Mouse (Mus musculus) cerebellum, postnatal 36 days (tissue): ENCODE data around the gene Hist1h2ah.
"Not testable (repeated sequence)": the region's sequence is repeated elsewhere in the genome, so short reads cannot be mapped to it uniquely, and the experiment has no call there.

Source experiments
- DNase-seq, 2 experiments: peaks; one replicate each; pipeline ENCODE4 v3.0.0; 2021 to 2022; ENCODE audit warnings: mixed read lengths in 2 of 2

The Hist1h2ah gene

GRCm38 (mm10) chr13:22035267-22036148 is at the start of gene Hist1h2ah, which contains the start of gene Hist1h2bk:
Gene Hist1h2ah, minus strand, starts transcription at chr13:22035568.
Gene Hist1h2bk, plus strand, starts transcription at chr13:22035870.
- DNase-seq: peak; percentile 68 to 81

GRCm38 (mm10) chr13:22084140-22084539 is 48.8 kb upstream of the Hist1h2ah start, which contains the start of gene Vmn1r188:
Gene Vmn1r188, plus strand, starts transcription at chr13:22084440.
- DNase-seq: not testable (repeated sequence)

- no peak for DNase-seq
Observed at GRCm38 (mm10) chr13:22063468-22063867, 28.1 kb upstream of the Hist1h2ah start.

GRCm38 (mm10) chr13:22061422-22061821 is 26.1 kb upstream of the Hist1h2ah start:
- no peak for DNase-seq

GRCm38 (mm10) chr13:22053754-22054153 is 18.4 kb upstream of the Hist1h2ah start:
- DNase-seq: no peak

GRCm38 (mm10) chr13:22051523-22051859 is 16.1 kb upstream of the Hist1h2ah start:
- no peak for DNase-seq

GRCm38 (mm10) chr13:22050591-22051522 is 15.5 kb upstream of the Hist1h2ah start:
- DNase-seq: peak; percentile 67 to 71

GRCm38 (mm10) chr13:22049737-22050440 is 14.5 kb upstream of the Hist1h2ah start:
- DNase-seq: no peak

GRCm38 (mm10) chr13:22049041-22049440 is 13.7 kb upstream of the Hist1h2ah start:
- DNase-seq: no peak

- no peak for DNase-seq
Observed at GRCm38 (mm10) chr13:22045311-22045710, 9.9 kb upstream of the Hist1h2ah start.

- no peak for DNase-seq
Observed at GRCm38 (mm10) chr13:22044432-22045155, 9.2 kb upstream of the Hist1h2ah start.

GRCm38 (mm10) chr13:22043503-22044431 is 8.4 kb upstream of the Hist1h2ah start:
- peak in 1 of 2 experiments; percentile 13 for DNase-seq

GRCm38 (mm10) chr13:22042568-22043502 is 7.5 kb upstream of the Hist1h2ah start, which contains the start of the genes Hist1h2ag and Hist1h2bj:
Gene Hist1h2ag, minus strand, starts transcription at chr13:22042944.
Gene Hist1h2bj, plus strand, starts transcription at chr13:22043214.
- peak; percentile 75 to 92 for DNase-seq

GRCm38 (mm10) chr13:22041651-22042567 is 6.5 kb upstream of the Hist1h2ah start:
- DNase-seq: no peak

GRCm38 (mm10) chr13:22041142-22041536 is 5.8 kb upstream of the Hist1h2ah start, which contains the start of gene Hist1h4i:
Gene Hist1h4i, minus strand, starts transcription at chr13:22041362.
- peak; percentile 96 to 99 for DNase-seq

- peak in 1 of 2 experiments; percentile 14 for DNase-seq
Observed at GRCm38 (mm10) chr13:22040464-22041141, 5.2 kb upstream of the Hist1h2ah start.

- DNase-seq: no peak
Observed at GRCm38 (mm10) chr13:22039951-22040463, 4.6 kb upstream of the Hist1h2ah start.
